Mouse (Mus musculus): ENCODE measurements around the gene Thoc3.
"Not testable (repeated sequence)": the region's sequence is repeated elsewhere in the genome, so short reads cannot be mapped to it uniquely, and the experiment has no call there.

Thoc3 gene

GRCm38 (mm10) chr13:54468098-54469011, at the start of gene Thoc3:
Thoc3 (minus strand) TSS chr13:54468849.
- peak; percentile 97 for DNase-seq (ENCODE audit: low spot score)

- no peak for DNase-seq (ENCODE audit: low spot score)
Measured at GRCm38 (mm10) chr13:54505920-54506319, 37.3 kb upstream of the Thoc3 start.

GRCm38 (mm10) chr13:54504611-54505260, 36.1 kb upstream of the Thoc3 start:
- peak; percentile 8 for DNase-seq (ENCODE audit: low spot score)

GRCm38 (mm10) chr13:54503604-54504521, 35.2 kb upstream of the Thoc3 start, which contains the start of gene Simc1:
Simc1 (plus strand) TSS chr13:54503779.
- peak; percentile 76 for DNase-seq (ENCODE audit: low spot score)

GRCm38 (mm10) chr13:54503278-54503603, 34.6 kb upstream of the Thoc3 start:
- no peak for DNase-seq (ENCODE audit: low spot score)

GRCm38 (mm10) chr13:54501957-54502690, 33.5 kb upstream of the Thoc3 start:
- no peak for DNase-seq (ENCODE audit: low spot score)

- DNase-seq (ENCODE audit: low spot score), result no peak
Measured at GRCm38 (mm10) chr13:54501352-54501751, 32.7 kb upstream of the Thoc3 start.

GRCm38 (mm10) chr13:54499551-54499950, 30.9 kb upstream of the Thoc3 start:
- not testable (repeated sequence) for DNase-seq (ENCODE audit: low spot score)

GRCm38 (mm10) chr13:54491381-54491780, 22.7 kb upstream of the Thoc3 start:
- no peak for DNase-seq (ENCODE audit: low spot score)

- DNase-seq (ENCODE audit: low spot score), result no peak
Measured at GRCm38 (mm10) chr13:54490411-54490810, 21.8 kb upstream of the Thoc3 start.

- DNase-seq (ENCODE audit: low spot score), result no peak
Measured at GRCm38 (mm10) chr13:54481498-54481897, 12.8 kb upstream of the Thoc3 start.

GRCm38 (mm10) chr13:54479286-54479685, 10.6 kb upstream of the Thoc3 start:
- no peak for DNase-seq (ENCODE audit: low spot score)

- DNase-seq (ENCODE audit: low spot score), result no peak
Measured at GRCm38 (mm10) chr13:54475702-54476101, 7.1 kb upstream of the Thoc3 start.

GRCm38 (mm10) chr13:54474996-54475395, 6.3 kb upstream of the Thoc3 start:
- no peak for DNase-seq (ENCODE audit: low spot score)

GRCm38 (mm10) chr13:54471967-54472366, 3.3 kb upstream of the Thoc3 start:
- no peak for DNase-seq (ENCODE audit: low spot score)

GRCm38 (mm10) chr13:54469012-54469354, 334 bp upstream of the Thoc3 start:
- no peak for DNase-seq (ENCODE audit: low spot score)

GRCm38 (mm10) chr13:54459282-54459681, 9.4 kb downstream of the Thoc3 start:
- DNase-seq (ENCODE audit: low spot score), result no peak

- peak; percentile 20 for DNase-seq (ENCODE audit: low spot score)
Measured at GRCm38 (mm10) chr13:54457062-54457461, 11.6 kb downstream of the Thoc3 start.

GRCm38 (mm10) chr13:54447496-54448224, 21.0 kb downstream of the Thoc3 start:
- peak; percentile 83 for DNase-seq (ENCODE audit: low spot score)

- peak; percentile 93 for DNase-seq (ENCODE audit: low spot score)
Measured at GRCm38 (mm10) chr13:54446686-54447495, 21.8 kb downstream of the Thoc3 start.
